Mouse (Mus musculus) liver, embryonic 11.5 days (tissue): Measurements from ENCODE around the gene Hist1h2af. TPM values are rescaled to one million over a fixed set of nuclear protein-coding genes. Genes with fewer than 3 reads are reported as not detected.
"Not testable (repeated sequence)": the region's sequence is repeated elsewhere in the genome, so short reads cannot be mapped to it uniquely, and the experiment has no call there.

Experiments used
- ATAC-seq: fragments of 200-750 bp; cut with Nextera tagmentation; replicated peaks from 2 replicates; pipeline ENCODE4 v1.8.0; 2017; ENCODE audit warnings: moderate number of reproducible peaks, mild to moderate bottlenecking, moderate TSS enrichment, moderate library complexity; ENCODE audit not compliant: low FRiP score
- DNase-seq: peaks from one replicate; pipeline ENCODE4 v3.0.0-alpha.2; 2017; ENCODE audit warnings: low spot score
- H3K27ac ChIP-seq: fragments of 300-500 bp; sonication (generic); 2 replicates; pipeline ENCODE4 v1.5.1; 2014; ENCODE audit warnings: mild to moderate bottlenecking, low read depth, low read length, control low read depth
- H3K27me3 ChIP-seq: fragments of 300-500 bp; sonication (generic); replicated peaks from 2 replicates; pipeline ENCODE4 v1.6.1; 2014; ENCODE audit warnings: low read length, mixed read lengths; ENCODE audit not compliant: control insufficient read depth, insufficient read depth
- H3K36me3 ChIP-seq: fragments of 300-500 bp; sonication (generic); 2 replicates; pipeline ENCODE4 v1.6.1; 2014; ENCODE audit warnings: mild to moderate bottlenecking, low read length, moderate library complexity, mixed read lengths; ENCODE audit not compliant: control insufficient read depth, insufficient read depth
- H3K4me1 ChIP-seq: fragments of 300-500 bp; sonication (generic); replicated peaks from 2 replicates; pipeline ENCODE4 v1.6.1; 2014; ENCODE audit warnings: low read length, mixed read lengths; ENCODE audit not compliant: control insufficient read depth, insufficient read depth
- H3K4me2 ChIP-seq: fragments of 300-500 bp; sonication (generic); 2 replicates; pipeline ENCODE4 v1.6.1; 2014; ENCODE audit warnings: mild to moderate bottlenecking, control low read depth, moderate library complexity
- H3K4me3 ChIP-seq: fragments of 300-500 bp; sonication (generic); 2 replicates; pipeline ENCODE4 v1.5.1; 2014; ENCODE audit warnings: low read depth, low read length, control low read depth
- H3K9ac ChIP-seq: fragments of 300-500 bp; sonication (generic); 2 replicates; pipeline ENCODE4 v1.6.1; 2014; ENCODE audit warnings: low read depth, low read length, control low read depth
- H3K9me3 ChIP-seq: fragments of 300-500 bp; sonication (generic); 2 replicates; pipeline ENCODE4 v1.6.1; 2016; ENCODE audit warnings: low read length, inconsistent platforms, mixed read lengths; ENCODE audit not compliant: control insufficient read depth
- WGBS: fragments of 180-500 bp; shearing (Covaris S2); extraction: QIAGEN DNeasy Blood & Tissue Kit; methylation state at CpG from one replicate; pipeline ENCODE4 v1.1.7; 2014; 5-methylcytosine and 5-hydroxymethylcytosine counted together
- polyA plus RNA-seq: library from polyadenylated mRNA; unstranded; fragments of >200 nt; fragmentation: Nextera tagmentation; extraction: Ambion mirVana; gene quantifications from 2 replicates; pipeline ENCODE4 v1.2.1, GENCODE M21; 2014

Gene Hist1h2af
- polyA plus RNA-seq, 1 experiment from 2014 or later = 5.1 TPM

DNA sequence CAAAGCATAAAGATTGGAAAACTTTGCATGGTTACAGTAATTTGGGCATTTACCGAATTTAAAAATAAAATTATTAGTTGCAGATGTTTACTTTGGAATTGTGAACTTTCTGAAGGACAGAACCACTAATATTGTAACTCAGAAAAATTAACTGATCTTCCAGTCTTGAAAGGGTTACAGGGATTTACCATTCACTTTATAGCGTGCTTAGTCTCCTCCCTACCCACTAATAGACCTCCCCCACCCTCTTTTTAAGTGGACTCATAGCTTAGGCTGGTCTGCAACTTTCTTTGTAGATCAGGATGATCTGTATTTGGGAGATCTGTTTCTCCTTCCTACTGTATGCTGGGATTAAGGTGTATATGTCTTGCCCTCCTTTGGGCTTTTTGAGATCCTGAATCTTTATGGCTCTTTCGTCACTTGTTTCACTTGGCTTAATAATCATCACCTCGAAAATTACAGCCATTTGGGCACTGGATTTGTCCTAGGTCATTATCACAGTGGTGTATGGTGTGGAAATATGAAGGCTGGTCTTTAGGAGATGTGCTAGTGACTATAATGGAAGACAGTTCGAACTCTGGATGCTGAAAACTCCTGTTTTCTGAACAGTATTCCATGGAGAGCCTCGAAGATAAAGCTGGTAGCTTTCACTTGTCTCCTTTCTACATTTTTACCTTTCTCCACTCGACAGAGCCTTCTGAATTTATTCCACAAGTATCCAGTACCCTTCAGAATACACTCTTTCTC is 2.5 kb downstream of the Hist1h2af start:
- H3K4me1 ChIP-seq = peaks cover 20% of the 10 kb centered on the region
- no peaks in the 10 kb centered on the region for H3K9me3 ChIP-seq
- H3K36me3 ChIP-seq = no peaks in the 10 kb centered on the region
- no peaks in the 10 kb centered on the region for H3K27me3 ChIP-seq
- 21% methylated on average over 7 of the region's 7 CpGs for WGBS
- H3K4me3 ChIP-seq = peak overlapping the region; percentile 65
- peak overlapping the region; percentile 100 for H3K27ac ChIP-seq
- peak overlapping the region; percentile 75 for H3K9ac ChIP-seq
- no peak for DNase-seq
- H3K4me2 ChIP-seq = peak overlapping the region; percentile 88
- no peak for ATAC-seq

DNA sequence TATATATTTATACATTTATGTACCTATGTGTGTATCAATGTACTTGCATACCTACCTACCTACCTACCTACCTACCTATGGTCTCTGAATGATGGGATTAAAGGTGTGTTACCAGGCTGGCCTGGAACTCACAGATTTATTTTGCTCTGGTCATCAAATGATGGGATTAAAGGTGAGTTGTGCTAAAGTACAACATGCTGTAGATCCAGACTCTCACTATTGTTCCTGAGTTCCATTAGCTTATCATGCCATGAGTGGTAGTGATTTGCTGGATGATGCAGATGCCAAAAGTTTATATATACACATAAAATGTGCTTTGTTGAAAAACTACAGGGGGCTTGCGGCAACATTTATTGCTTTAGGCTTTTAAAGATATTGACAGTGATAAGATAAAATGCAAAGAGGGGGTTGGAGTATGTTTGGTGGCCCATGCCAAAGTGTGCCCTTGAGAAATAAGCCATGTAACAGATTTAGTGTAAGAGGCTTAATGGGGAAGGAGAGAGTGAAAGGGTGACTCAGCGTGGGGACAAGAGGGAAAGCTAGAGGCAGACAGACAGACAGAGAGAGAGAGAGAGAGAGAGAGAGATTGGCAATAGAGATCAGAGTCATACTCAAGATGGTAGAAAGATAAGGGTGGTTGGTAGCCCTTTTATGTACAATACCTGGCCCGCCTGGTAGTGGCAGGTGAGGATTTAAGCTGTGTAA is 3.5 kb downstream of the Hist1h2af start:
- Histone ChIP-seq H3K27me3 (no peaks in the 10 kb centered on the region), H3K36me3 (no peaks in the 10 kb centered on the region), H3K9me3 (no peaks in the 10 kb centered on the region), H3K4me1 (peaks cover 20% of the 10 kb centered on the region), H3K9ac (peak overlapping the region; percentile 0; the same call in 1 of the 2 replicates), H3K4me3 (peak overlapping the region; percentile 65), H3K27ac (peak overlapping the region; percentile 100), H3K4me2 (peak overlapping the region; percentile 88)
- ATAC-seq (no peak), DNase-seq (no peak)
- 75% methylated on average over 3 of the region's 3 CpGs for whole genome bisulfite sequencing

DNA sequence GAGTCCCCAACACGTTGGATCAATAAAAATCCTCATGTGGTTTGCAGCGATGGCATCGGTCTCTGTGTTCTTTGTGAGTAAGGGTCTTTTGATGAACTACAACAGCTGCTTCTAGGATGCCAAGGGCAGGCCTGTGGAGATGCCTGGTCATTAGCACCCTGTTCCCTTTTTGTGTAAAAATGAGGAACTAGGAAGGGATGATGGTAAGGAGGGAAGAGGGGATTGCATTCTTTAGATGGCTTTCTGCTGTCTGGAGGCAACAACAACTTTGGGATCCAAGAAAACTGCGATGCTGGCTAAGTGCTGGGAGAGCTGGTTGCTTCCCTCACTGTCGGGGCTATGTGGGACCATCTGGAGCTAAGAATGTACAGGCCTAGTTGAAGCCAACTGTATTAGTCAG is 4.5 kb downstream of the Hist1h2af start:
- Histone ChIP-seq H3K27me3 (no peaks in the 10 kb centered on the region), H3K9me3 (no peaks in the 10 kb centered on the region), H3K27ac (peak overlapping the region; percentile 57), H3K4me3 (no peak overlapping the region), H3K9ac (no peak overlapping the region), H3K36me3 (no peaks in the 10 kb centered on the region), H3K4me1 (peaks cover 13% of the 10 kb centered on the region), H3K4me2 (0 out of 2 replicates have a peak overlapping the region, but pooled peaks have one; percentile 10)
- ATAC-seq (no peak), DNase-seq (no peak)
- WGBS = 68% methylated on average over 5 of the region's 5 CpGs

GRCm38 (mm10) chr13:23539821-23540220 is 6.1 kb downstream of the Hist1h2af start:
- 74% methylated on average over 1 of the region's 1 CpGs for WGBS

DNA sequence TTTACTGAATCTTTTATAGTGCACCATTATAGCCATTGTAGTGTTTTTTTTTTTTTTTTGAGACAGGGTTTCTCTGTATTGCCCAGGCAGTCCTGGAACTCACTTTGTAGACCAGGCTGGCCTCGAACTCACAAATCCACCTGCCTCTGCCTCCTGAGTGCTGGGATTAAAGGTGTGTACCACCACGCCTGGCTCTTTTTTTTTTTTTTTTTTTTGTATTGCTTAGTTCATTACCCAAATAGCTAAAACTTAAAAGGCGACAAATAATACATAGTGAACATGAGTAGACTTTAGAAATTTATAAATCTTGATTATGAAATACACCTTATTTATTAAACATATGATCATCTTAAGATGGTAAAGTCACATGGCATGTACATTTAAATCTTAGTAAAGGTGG is 7.8 kb downstream of the Hist1h2af start:
- DNase-seq (no peak), ATAC-seq (no peak)
- Histone ChIP-seq H3K27me3 (no peaks in the 10 kb centered on the region), H3K4me2 (peak overlapping the region; percentile 83), H3K9ac (no peak overlapping the region), H3K4me3 (no peak overlapping the region), H3K36me3 (no peaks in the 10 kb centered on the region), H3K27ac (peak overlapping the region; percentile 98; the same call in 1 of the 2 replicates), H3K9me3 (no peaks in the 10 kb centered on the region), H3K4me1 (peaks cover 15% of the 10 kb centered on the region)
- 74% methylated on average over 3 of the region's 3 CpGs for WGBS

More at GRCm38 (mm10) chr13:23539821-23540220, 6.1 kb downstream of the Hist1h2af start:
- H3K36me3 ChIP-seq, H3K4me2 ChIP-seq, H3K9me3 ChIP-seq, H3K9ac ChIP-seq, H3K27me3 ChIP-seq, ATAC-seq, H3K27ac ChIP-seq, H3K4me3 ChIP-seq, DNase-seq: not testable (repeated sequence)
- peaks cover 13% of the 10 kb centered on the region for H3K4me1 ChIP-seq

- H3K36me3 ChIP-seq, H3K27me3 ChIP-seq, H3K9me3 ChIP-seq, DNase-seq: not testable (repeated sequence)
- whole genome bisulfite sequencing = 9% methylated on average over 3 of the region's 3 CpGs
- ATAC-seq = 0 out of 2 replicates have a peak, but pooled peaks have one; percentile 0
- H3K4me2 ChIP-seq = peak overlapping the region; percentile 83
- peak overlapping the region; percentile 82 for H3K9ac ChIP-seq
- peaks cover 11% of the 10 kb centered on the region for H3K4me1 ChIP-seq
- H3K27ac ChIP-seq = peak overlapping the region; percentile 98
- peak overlapping the region; percentile 53 for H3K4me3 ChIP-seq
Measured at GRCm38 (mm10) chr13:23542225-23542980, 8.7 kb downstream of the Hist1h2af start.

GRCm38 (mm10) chr13:23542999-23543607 is 9.4 kb downstream of the Hist1h2af start, which contains the start of gene Hist1h2bh:
Hist1h2bh (minus strand) TSS chr13:23543392.
- WGBS = 1% methylated on average over 27 of the region's 42 CpGs

More at GRCm38 (mm10) chr13:23542999-23543607, 9.4 kb downstream of the Hist1h2af start, which contains the start of gene Hist1h2bh:
- peak; percentile 74 for DNase-seq
- peak within 1 kb of the TSS; percentile 82 for H3K9ac ChIP-seq
- not testable (repeated sequence) for H3K36me3 ChIP-seq, H3K9me3 ChIP-seq, H3K27me3 ChIP-seq, H3K4me1 ChIP-seq
- H3K4me2 ChIP-seq = peak within 1 kb of the TSS; percentile 83
- H3K27ac ChIP-seq = peak within 1 kb of the TSS; percentile 98
- peak; percentile 89 for ATAC-seq
- H3K4me3 ChIP-seq = peak within 1 kb of the TSS; percentile 53
